Mouse (Mus musculus): ENCODE results near the gene Lama5.

DNA sequence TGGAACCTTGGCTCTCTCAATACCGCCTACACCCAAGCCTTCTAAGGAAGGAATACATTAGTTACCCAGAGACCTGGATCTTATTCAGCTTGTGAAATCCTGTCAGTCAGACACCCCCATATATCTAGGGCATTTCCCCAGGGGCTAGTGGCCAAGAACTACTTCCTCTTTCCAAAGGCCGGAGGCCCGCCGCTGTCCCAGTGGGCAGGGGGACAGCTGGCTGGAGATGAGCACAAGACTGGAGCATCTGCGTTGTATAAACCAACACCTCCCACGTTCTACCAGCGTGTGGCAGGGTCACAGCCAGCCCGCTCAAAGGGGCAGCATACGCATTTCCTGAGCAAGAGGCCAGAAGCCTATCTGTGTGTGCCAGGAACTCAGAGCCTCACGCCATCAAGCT lies 22.9 kb downstream of the Lama5 start:
- TF ChIP-seq CTCF (IDR thresholded peaks at IDR 0.05; ENCODE audit: control insufficient read depth, insufficient read depth, insufficient read length) (no peak), USF1 (IDR thresholded peaks at IDR 0.05; ENCODE audit: low read depth) (no peak), MAX (IDR thresholded peaks at IDR 0.05) (no peak), CEBPB (IDR thresholded peaks at IDR 0.05; ENCODE audit: low read depth) (no peak), FOSL1 (IDR thresholded peaks at IDR 0.05; ENCODE audit: insufficient read depth, low read length, poor library complexity, severe bottlenecking) (no peak)

All from C2C12 (cell line).